Mouse (Mus musculus): ENCODE measurements around the gene Gmpr. TPM values are rescaled to one million over a fixed set of nuclear protein-coding genes. Genes with fewer than 3 reads are reported as not detected.

The Gmpr gene
- total RNA-seq, 2 experiments from 2014 or later: 167 to 189 TPM

- intact Hi-C loops (cut with DNase I): no loop called here
- DNase-seq (ENCODE audit: low spot score): no peak
Observed at GRCm38 (mm10) chr13:45499391-45499790, 7.9 kb upstream of the Gmpr start.

GRCm38 (mm10) chr13:45499906-45500305 is 7.3 kb upstream of the Gmpr start:
- DNase-seq (ENCODE audit: low spot score): no peak
- intact Hi-C loops (cut with DNase I): no loop called here

GRCm38 (mm10) chr13:45502791-45503190 is 4.5 kb upstream of the Gmpr start:
- intact Hi-C loops (cut with DNase I): no loop called here
- DNase-seq (ENCODE audit: low spot score): no peak

- DNase-seq (ENCODE audit: low spot score): no peak
- intact Hi-C loops (cut with DNase I): no loop called here
Observed at GRCm38 (mm10) chr13:45505546-45505945, 1.7 kb upstream of the Gmpr start.

GRCm38 (mm10) chr13:45508495-45508894 is 1.3 kb downstream of the Gmpr start:
- intact Hi-C loops (cut with DNase I): no loop called here

GRCm38 (mm10) chr13:45509366-45509765 is 2.1 kb downstream of the Gmpr start:
- intact Hi-C loops (cut with DNase I): no loop called here
- DNase-seq (ENCODE audit: low spot score): no peak

More at GRCm38 (mm10) chr13:45508495-45508894, 1.3 kb downstream of the Gmpr start:
- peak; percentile 34 for DNase-seq (ENCODE audit: low spot score)

GRCm38 (mm10) chr13:45511706-45512435 is 4.6 kb downstream of the Gmpr start:
- no peak for DNase-seq (ENCODE audit: low spot score)
- intact Hi-C loops (cut with DNase I): no loop called here

GRCm38 (mm10) chr13:45512531-45512930 is 5.3 kb downstream of the Gmpr start:
- intact Hi-C loops (cut with DNase I): no loop called here
- DNase-seq (ENCODE audit: low spot score): no peak

- intact Hi-C loops (cut with DNase I): no loop called here
- DNase-seq (ENCODE audit: low spot score): no peak
Observed at GRCm38 (mm10) chr13:45513009-45513984, 6.1 kb downstream of the Gmpr start.

GRCm38 (mm10) chr13:45514115-45514514 is 6.9 kb downstream of the Gmpr start:
- no peak for DNase-seq (ENCODE audit: low spot score)
- intact Hi-C loops (cut with DNase I): no loop called here

GRCm38 (mm10) chr13:45514832-45515422 is 7.7 kb downstream of the Gmpr start:
- intact Hi-C loops (cut with DNase I): no loop called here
- no peak for DNase-seq (ENCODE audit: low spot score)

- intact Hi-C loops (cut with DNase I): no loop called here
- no peak for DNase-seq (ENCODE audit: low spot score)
Observed at GRCm38 (mm10) chr13:45516501-45517393, 9.5 kb downstream of the Gmpr start.

GRCm38 (mm10) chr13:45524305-45524704 is 17.1 kb downstream of the Gmpr start:
- DNase-seq (ENCODE audit: low spot score): no peak
- intact Hi-C loops (cut with DNase I): no loop called here

- no peak for DNase-seq (ENCODE audit: low spot score)
- intact Hi-C loops (cut with DNase I): no loop called here
Observed at GRCm38 (mm10) chr13:45524791-45525435, 17.7 kb downstream of the Gmpr start.

GRCm38 (mm10) chr13:45526230-45526629 is 19.0 kb downstream of the Gmpr start:
- intact Hi-C loops (cut with DNase I): no loop called here
- DNase-seq (ENCODE audit: low spot score): no peak

GRCm38 (mm10) chr13:45527232-45527964 is 20.2 kb downstream of the Gmpr start:
- intact Hi-C loops (cut with DNase I): no loop called here

GRCm38 (mm10) chr13:45528787-45529186 is 21.5 kb downstream of the Gmpr start:
- DNase-seq (ENCODE audit: low spot score): no peak
- intact Hi-C loops (cut with DNase I): no loop called here

More at GRCm38 (mm10) chr13:45527232-45527964, 20.2 kb downstream of the Gmpr start:
- DNase-seq (ENCODE audit: low spot score): no peak

- intact Hi-C loops (cut with DNase I): no loop called here
- no peak for DNase-seq (ENCODE audit: low spot score)
Observed at GRCm38 (mm10) chr13:45530754-45531153, 23.5 kb downstream of the Gmpr start.
